Mouse (Mus musculus): ENCODE measurements at regions not wholly inside any gene's neighbourhood (a gene's known extent, or its start where the extent isn't known, plus 50 kb on each side); places are given as distances from the start of the nearest gene placed in this dataset.

GRCm38 (mm10) chr4:131415453-131415852 lies 422.6 kb downstream of the Ptpru start:
- Histone ChIP-seq H3K4me3 (replicated peaks; ENCODE audit: insufficient read depth, low read depth, low read length) (no peak overlapping the region), H3K4me1 (ENCODE audit: control insufficient read depth, insufficient read depth, low read length) (no peaks in the 10 kb centered on the region; the same call in 1 of the 2 replicates), H3K27ac (ENCODE audit: insufficient read depth, low read length) (no peak overlapping the region), H3K27me3 (ENCODE audit: control insufficient read depth, insufficient read depth, low read length) (no peaks in the 10 kb centered on the region)
- DNase-seq: no peak
- 83% methylated on average over 5 of the region's 5 CpGs for WGBS
- TF ChIP-seq CTCF (IDR thresholded peaks at IDR 0.05; ENCODE audit: borderline replicate concordance, insufficient read depth, low read depth, low read length): no peak
- TF ChIP-seq POLR2A (IDR thresholded peaks at IDR 0.05; ENCODE audit: borderline replicate concordance, insufficient read depth, low read length): no peak

GRCm38 (mm10) chr4:131416209-131416608 lies 421.9 kb downstream of the Ptpru start:
- no peaks in the 10 kb centered on the region; the same call in 1 of the 2 replicates for H3K4me1 ChIP-seq (ENCODE audit: control insufficient read depth, insufficient read depth, low read length)
- 67% methylated on average over 3 of the region's 3 CpGs for WGBS
- TF ChIP-seq CTCF (IDR thresholded peaks at IDR 0.05; ENCODE audit: borderline replicate concordance, insufficient read depth, low read depth, low read length): no peak
- no peak for TF ChIP-seq POLR2A (IDR thresholded peaks at IDR 0.05; ENCODE audit: borderline replicate concordance, insufficient read depth, low read length)
- no peak overlapping the region for H3K4me3 ChIP-seq (replicated peaks; ENCODE audit: insufficient read depth, low read depth, low read length)
- H3K27ac ChIP-seq (ENCODE audit: insufficient read depth, low read length): no peak overlapping the region
- DNase-seq: no peak
- H3K27me3 ChIP-seq (ENCODE audit: control insufficient read depth, insufficient read depth, low read length): no peaks in the 10 kb centered on the region

- no peaks in the 10 kb centered on the region for H3K27me3 ChIP-seq (ENCODE audit: control insufficient read depth, insufficient read depth, low read length)
- H3K4me3 ChIP-seq (replicated peaks; ENCODE audit: insufficient read depth, low read depth, low read length): no peak overlapping the region
- DNase-seq: no peak
- WGBS: 44% methylated on average over 14 of the region's 14 CpGs
- H3K4me1 ChIP-seq (ENCODE audit: control insufficient read depth, insufficient read depth, low read length): no peaks in the 10 kb centered on the region; the same call in 1 of the 2 replicates
- TF ChIP-seq POLR2A (IDR thresholded peaks at IDR 0.05; ENCODE audit: borderline replicate concordance, insufficient read depth, low read length): no peak
- no peak for TF ChIP-seq CTCF (IDR thresholded peaks at IDR 0.05; ENCODE audit: borderline replicate concordance, insufficient read depth, low read depth, low read length)
- H3K27ac ChIP-seq (ENCODE audit: insufficient read depth, low read length): no peak overlapping the region
These were observed 420.8 kb downstream of the Ptpru start for GRCm38 (mm10) chr4:131417159-131417748.

DNA sequence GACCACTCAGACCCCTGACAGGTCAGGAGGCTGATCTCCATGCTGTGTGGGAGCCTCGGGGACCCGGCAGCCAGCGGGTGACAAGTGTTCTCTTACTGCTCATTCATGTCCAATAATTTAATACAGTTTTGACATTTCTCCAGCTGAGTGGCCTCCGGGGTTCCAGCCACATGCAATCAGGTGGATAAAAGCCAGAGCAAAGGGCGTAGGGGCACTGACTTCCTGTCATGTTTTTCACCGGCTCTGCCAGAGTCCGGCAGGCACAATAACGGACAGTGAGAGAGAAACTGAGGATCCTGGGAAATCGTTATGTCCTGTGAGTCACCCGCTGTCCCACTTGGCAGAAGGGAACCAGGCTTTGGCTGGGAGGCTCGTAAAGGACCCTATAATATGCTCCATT lies 412.8 kb downstream of the Ptpru start:
- no peak for DNase-seq
- Histone ChIP-seq H3K27ac (ENCODE audit: insufficient read depth, low read length) (no peak overlapping the region), H3K4me1 (ENCODE audit: control insufficient read depth, insufficient read depth, low read length) (peaks cover 6% of the 10 kb centered on the region; the same call in 1 of the 2 replicates), H3K27me3 (ENCODE audit: control insufficient read depth, insufficient read depth, low read length) (no peaks in the 10 kb centered on the region), H3K4me3 (replicated peaks; ENCODE audit: insufficient read depth, low read depth, low read length) (no peak overlapping the region)
- 12% methylated on average over 11 of the region's 11 CpGs for WGBS
- TF ChIP-seq POLR2A (IDR thresholded peaks at IDR 0.05; ENCODE audit: borderline replicate concordance, insufficient read depth, low read length): no peak
- no peak for TF ChIP-seq CTCF (IDR thresholded peaks at IDR 0.05; ENCODE audit: borderline replicate concordance, insufficient read depth, low read depth, low read length)

DNA sequence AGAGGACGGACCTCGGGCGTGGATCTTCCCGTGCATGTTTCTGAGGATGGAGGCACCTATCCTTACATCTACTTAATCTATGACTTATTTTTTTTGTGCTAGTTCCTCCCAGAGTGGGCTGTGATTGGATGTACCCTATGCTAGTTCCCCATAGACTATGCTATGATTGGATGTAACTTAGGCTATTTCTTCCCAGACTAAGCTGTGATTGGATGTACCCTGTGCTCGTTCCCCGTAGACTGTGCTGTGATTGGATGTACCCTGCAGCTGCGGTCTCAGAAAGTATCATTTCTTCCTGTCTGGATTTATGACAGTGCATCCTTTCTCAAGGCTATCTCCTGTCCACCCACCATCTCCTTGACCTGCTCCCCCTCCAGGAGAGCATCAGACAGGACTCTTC lies 410.2 kb downstream of the Ptpru start:
- no peak for TF ChIP-seq CTCF (IDR thresholded peaks at IDR 0.05; ENCODE audit: borderline replicate concordance, insufficient read depth, low read depth, low read length)
- no peak for TF ChIP-seq POLR2A (IDR thresholded peaks at IDR 0.05; ENCODE audit: borderline replicate concordance, insufficient read depth, low read length)
- H3K27me3 ChIP-seq (ENCODE audit: control insufficient read depth, insufficient read depth, low read length): no peaks in the 10 kb centered on the region
- no peak overlapping the region for H3K4me3 ChIP-seq (replicated peaks; ENCODE audit: insufficient read depth, low read depth, low read length)
- 95% methylated on average over 7 of the region's 7 CpGs for WGBS
- H3K4me1 ChIP-seq (ENCODE audit: control insufficient read depth, insufficient read depth, low read length): peaks cover 6% of the 10 kb centered on the region; the same call in 1 of the 2 replicates
- DNase-seq: no peak
- no peak overlapping the region for H3K27ac ChIP-seq (ENCODE audit: insufficient read depth, low read length)

- Histone ChIP-seq H3K4me3 (replicated peaks; ENCODE audit: insufficient read depth, low read depth, low read length) (no peak overlapping the region), H3K27ac (ENCODE audit: insufficient read depth, low read length) (no peak overlapping the region), H3K27me3 (ENCODE audit: control insufficient read depth, insufficient read depth, low read length) (no peaks in the 10 kb centered on the region), H3K4me1 (ENCODE audit: control insufficient read depth, insufficient read depth, low read length) (peaks cover 6% of the 10 kb centered on the region; the same call in 1 of the 2 replicates)
- peak; percentile 38 to 50 for DNase-seq
- WGBS: 27% methylated on average over 11 of the region's 11 CpGs
- TF ChIP-seq CTCF (IDR thresholded peaks at IDR 0.05; ENCODE audit: borderline replicate concordance, insufficient read depth, low read depth, low read length) (no peak), POLR2A (IDR thresholded peaks at IDR 0.05; ENCODE audit: borderline replicate concordance, insufficient read depth, low read length) (no peak)
These were observed 408.7 kb downstream of the Ptpru start for GRCm38 (mm10) chr4:131429356-131429755.

DNA sequence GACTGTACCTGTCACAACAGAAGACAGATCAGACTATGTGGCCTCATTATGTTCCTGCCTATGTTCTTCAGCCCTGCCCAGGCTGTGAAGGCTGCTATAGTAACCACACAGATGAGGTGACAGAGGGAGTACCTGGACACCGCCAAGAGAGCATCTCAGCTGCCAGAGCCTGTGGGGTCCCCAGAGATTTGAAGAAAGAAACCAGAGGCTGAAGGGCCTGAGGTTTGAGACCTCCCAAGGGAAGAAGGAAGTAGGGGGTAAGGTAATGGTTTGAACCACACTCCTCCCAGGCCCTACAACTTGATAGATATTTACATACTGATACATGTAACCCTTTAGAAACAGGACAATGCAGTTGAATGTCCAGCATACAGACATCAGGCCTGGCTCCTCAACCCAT lies 407.7 kb downstream of the Ptpru start:
- Histone ChIP-seq H3K27ac (ENCODE audit: insufficient read depth, low read length) (no peak overlapping the region), H3K27me3 (ENCODE audit: control insufficient read depth, insufficient read depth, low read length) (no peaks in the 10 kb centered on the region), H3K4me1 (ENCODE audit: control insufficient read depth, insufficient read depth, low read length) (peaks cover 6% of the 10 kb centered on the region; the same call in 1 of the 2 replicates), H3K4me3 (replicated peaks; ENCODE audit: insufficient read depth, low read depth, low read length) (no peak overlapping the region)
- DNase-seq: peak in 1 of 2 experiments; percentile 18
- WGBS: 97% methylated on average over 1 of the region's 1 CpGs
- TF ChIP-seq CTCF (IDR thresholded peaks at IDR 0.05; ENCODE audit: borderline replicate concordance, insufficient read depth, low read depth, low read length): no peak
- TF ChIP-seq POLR2A (IDR thresholded peaks at IDR 0.05; ENCODE audit: borderline replicate concordance, insufficient read depth, low read length): no peak

DNA sequence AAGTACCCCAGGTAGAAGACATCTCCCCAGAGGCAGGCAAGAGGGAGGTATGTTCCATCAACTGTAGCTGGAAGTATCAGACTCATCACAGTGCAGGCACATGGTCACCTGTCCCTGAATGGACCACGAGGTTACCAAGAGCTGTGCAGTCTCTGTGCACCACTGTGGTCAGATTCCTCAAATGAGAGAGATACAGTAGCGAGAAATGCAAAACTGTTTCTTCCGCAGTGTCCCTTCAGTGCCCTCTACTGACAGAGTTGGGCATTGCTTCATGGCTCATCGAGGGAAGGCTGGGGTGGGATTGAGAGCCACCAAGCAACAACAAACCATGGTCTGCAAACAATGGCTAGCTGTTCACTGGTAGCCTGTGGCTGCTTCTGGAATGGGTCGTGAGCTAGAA lies 406.9 kb downstream of the Ptpru start:
- Histone ChIP-seq H3K27ac (ENCODE audit: insufficient read depth, low read length) (no peak overlapping the region), H3K4me3 (replicated peaks; ENCODE audit: insufficient read depth, low read depth, low read length) (no peak overlapping the region), H3K4me1 (ENCODE audit: control insufficient read depth, insufficient read depth, low read length) (peaks cover 6% of the 10 kb centered on the region; the same call in 1 of the 2 replicates), H3K27me3 (ENCODE audit: control insufficient read depth, insufficient read depth, low read length) (no peaks in the 10 kb centered on the region)
- TF ChIP-seq CTCF (IDR thresholded peaks at IDR 0.05; ENCODE audit: borderline replicate concordance, insufficient read depth, low read depth, low read length): peak; percentile 96
- no peak for TF ChIP-seq POLR2A (IDR thresholded peaks at IDR 0.05; ENCODE audit: borderline replicate concordance, insufficient read depth, low read length)
- peak; percentile 64 to 81 for DNase-seq
- 5% methylated on average over 5 of the region's 5 CpGs for WGBS

All from cerebellum, adult 2 months (tissue).